Mouse (Mus musculus): Measurements from ENCODE around the gene Pik3r6.
A peak's percentile ranks its signal among the peaks of the same experiment; 100 is the strongest.

The Pik3r6 gene

DNA sequence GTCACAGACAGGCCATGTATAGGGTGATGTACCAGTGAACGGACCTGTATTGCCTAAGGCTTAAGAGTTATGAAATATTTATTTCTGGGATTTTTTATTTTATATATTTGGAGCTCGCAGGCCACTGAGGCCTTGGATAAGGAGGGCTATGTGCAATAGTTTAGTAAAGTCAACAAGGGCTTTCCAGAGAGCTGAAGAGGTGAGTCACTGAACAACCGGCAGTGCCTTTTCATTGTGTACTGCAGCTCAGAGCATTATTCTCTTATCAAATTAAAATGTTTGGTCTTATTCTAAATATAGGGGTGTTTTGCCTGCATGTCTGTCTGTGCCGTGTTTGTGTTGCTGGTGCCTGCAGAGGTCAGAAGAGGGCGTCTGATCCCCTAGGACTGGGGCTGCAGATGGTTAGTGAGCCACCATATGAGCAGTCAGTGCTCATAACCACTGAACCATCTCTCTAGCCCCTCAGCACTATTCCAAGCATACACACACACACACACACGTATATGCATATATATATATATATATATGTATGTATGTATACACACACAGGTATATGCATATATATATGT lies 14.5 kb upstream of the Pik3r6 start:
- DNase-seq: peak; percentile 3

DNA sequence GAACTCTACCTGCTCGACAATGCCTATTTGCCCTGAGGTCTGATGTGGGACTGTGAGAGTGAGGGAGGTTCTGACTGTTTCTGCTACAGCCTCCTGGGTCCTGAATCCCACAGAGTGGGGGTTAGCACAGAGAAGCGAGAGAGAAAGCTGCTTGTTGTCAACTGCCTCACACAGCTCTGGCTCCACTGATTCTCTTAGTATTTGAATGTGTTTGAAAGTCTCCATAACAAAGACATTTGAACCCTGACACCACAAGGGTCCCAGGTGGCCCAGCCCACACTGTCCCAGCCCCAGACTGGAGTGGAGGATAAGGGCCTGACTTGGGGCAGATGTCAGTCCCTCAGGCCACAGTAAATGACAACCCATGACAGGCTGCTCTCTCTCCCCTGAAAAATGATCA lies 13.6 kb upstream of the Pik3r6 start:
- peak; percentile 1 for DNase-seq

DNA sequence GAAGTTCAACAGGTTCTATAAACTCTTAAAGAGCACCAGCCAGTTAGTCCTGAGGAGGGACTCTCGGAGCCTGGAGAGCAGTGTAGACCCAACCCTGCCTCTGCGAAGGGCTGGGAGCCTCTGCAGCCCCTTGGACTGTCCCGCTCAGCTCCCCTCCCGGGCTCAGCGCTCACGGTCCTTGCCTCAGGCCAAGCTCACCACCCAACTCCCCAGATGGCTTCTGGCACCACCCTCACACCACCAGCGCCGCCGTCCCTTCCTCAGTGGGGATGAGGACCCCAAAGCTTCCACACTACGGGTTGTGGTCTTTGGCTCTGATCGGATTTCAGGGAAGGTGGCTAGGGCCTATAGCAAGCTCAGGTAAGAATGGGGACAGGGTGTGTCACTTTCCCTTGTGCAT lies 10.2 kb upstream of the Pik3r6 start:
- no peak for DNase-seq

DNA sequence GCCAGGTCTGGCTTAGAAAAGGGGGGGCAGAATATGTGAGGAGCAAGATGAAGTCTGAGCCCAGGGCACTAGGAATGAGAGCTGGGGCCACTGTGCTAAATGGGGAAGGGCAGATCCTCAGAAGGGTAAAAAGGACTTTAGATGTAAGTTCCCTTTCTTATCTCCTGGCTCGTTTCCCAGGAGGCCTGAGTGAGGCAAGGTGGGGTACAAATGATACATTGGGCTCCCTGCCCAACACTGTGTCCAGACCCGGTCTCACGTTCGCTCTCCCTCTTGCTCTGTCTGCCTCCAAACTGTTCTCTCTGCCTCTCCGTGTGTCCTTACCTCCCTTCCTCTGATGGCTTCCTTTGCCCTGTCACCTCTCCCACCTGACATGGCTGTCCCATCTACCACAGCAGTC lies 9.1 kb upstream of the Pik3r6 start:
- no peak for DNase-seq

DNA sequence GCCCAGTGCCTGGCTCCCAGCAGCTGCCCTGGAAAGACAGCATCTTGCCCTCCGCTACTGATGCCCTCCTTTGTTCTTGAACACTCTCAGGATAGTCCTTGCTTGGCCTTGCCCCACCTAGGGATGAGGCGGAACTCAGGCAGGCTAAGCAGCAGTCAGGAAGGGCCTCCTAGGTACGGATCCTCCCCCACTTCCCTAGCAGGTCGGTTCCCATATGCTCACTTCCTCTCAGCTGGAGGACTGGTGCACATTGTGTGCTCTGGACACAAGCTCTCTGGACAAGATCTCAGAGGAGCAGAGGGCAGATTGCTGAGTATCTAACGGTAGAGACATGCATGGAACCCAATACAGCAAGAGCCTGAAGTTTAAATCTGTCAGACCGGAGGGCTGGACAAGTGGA lies 5.7 kb upstream of the Pik3r6 start:
- DNase-seq: no peak

DNA sequence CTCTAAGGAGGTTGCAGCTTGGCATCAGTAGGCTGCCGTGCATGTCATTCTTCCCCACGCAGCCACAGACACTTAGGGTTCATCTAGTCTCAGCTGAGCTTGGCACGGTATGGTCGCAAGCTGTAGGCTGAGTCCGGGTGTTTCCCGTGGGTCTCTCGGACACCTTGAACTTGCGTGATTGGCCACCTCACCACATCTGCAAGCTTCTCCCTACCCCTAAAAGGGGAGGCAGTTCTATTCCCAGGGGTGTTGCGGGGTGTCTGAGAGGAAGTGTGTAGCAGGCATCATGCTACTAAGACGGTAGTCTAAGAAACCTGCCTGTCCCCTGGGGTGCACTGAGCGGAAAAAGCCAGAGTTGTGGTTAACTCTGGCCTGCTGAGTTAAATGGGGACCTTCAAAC lies 4.3 kb upstream of the Pik3r6 start:
- no peak for DNase-seq

DNA sequence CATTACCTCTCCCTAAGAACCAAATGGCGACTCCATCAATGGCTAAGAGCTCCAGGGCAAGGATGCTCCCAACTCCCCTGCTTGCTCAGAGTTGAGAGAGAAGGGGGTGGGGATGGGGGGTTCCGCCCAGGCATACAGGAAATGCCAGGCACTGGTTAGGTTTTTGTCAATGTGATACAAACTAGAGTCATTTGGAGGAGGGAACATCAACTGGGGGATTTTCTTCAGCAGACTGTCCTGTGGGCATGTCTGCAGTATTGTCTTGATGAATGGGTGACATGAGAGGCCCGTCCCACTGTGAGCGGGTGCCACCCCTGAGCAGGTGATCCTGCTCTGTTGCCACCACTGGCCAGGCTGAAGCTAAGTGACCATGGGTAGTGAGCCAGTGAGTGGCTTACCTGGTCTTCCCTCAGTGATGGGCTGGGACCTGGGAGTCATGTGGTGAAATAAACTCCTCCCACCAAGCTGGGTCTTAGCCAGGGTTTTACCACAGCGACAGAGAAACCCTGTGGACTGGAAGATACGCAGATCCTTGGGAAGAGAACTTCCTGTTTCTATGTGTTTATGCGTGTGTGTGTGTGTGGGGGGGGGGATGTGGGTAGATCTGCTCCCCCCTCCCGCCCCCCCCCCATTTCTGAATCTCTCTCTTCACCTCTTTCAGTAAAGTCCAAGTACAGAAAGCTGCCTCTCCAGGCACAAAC lies 3.7 kb upstream of the Pik3r6 start:
- no peak for DNase-seq

DNA sequence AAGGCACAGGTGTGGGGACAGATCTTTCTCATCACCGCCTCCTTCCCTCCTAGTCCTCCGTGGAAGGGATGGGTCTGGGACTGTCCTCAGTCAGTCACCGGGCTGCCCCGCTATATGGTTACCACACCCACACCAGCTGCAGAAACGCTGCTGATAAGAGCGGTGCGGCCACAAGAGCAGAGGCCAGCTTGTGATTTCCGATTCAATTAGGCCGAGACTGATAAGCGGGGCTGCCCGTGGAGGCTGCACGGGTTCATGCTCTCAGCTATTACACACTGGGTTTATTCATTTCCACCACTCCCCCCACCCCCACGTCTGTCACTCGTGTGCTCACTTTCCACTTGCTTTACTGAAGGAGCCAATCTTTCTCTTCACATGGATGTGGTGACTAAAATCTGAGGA lies 1.9 kb upstream of the Pik3r6 start:
- DNase-seq: no peak

DNA sequence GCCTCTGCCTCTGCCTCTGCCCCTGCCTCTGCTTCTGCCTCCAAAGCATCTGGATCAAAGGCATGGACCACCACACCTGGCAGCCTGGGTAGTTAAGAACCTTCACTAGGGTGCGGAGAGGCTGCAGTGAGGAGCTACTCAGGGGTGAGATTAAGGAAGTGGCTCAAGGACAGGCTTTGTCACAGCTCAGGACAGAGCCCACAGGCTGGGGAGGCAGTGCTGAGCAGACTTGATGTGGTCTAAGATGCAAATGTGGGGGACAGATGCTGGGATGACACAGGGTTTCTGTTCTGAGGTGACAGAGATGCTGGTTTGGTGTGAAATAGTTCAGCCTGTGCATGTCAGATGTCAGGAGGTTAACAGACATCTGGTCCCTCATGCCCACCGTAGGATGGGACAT lies 411 bp upstream of the Pik3r6 start:
- DNase-seq: no peak

DNA sequence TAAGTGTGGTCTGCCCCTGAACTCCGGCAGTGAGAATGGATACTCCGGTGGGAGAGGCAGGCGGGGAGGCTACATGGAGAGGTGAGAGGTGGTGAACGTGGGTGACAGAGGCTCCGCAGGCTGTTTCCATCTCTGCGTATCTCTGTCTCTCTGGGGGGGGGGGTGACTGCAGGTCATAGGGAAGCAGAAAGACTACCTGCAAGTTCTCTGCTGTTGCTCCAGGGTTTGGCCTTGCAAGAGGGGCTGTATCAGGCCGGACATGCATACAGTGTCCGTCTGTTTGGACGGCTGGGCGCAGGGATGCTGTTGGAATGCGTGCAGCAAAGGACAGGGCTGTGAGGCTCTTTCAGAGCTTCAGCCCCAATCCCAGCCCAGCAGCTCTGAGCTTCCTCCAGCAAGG lies 2.1 kb downstream of the Pik3r6 start:
- no peak for DNase-seq

DNA sequence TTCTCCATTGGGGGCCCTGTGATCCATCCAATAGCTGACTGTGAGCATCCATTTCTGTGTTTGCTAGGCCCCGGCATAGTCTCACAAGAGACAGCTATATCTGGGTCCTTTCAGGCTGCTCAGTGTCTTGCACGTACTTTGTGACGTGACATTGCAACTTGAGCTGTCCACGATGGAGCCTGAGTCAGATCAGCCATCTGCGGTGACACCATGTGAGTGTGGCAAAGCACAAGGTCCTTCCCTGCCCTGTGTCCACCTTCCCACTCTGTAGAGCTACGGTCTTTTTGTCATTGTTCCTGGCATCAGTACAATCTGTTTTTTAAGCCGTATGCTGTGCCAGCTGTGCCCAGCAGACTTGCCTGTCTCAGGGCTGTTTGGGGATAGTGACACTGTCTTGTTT lies 4.4 kb downstream of the Pik3r6 start:
- DNase-seq: no peak

DNA sequence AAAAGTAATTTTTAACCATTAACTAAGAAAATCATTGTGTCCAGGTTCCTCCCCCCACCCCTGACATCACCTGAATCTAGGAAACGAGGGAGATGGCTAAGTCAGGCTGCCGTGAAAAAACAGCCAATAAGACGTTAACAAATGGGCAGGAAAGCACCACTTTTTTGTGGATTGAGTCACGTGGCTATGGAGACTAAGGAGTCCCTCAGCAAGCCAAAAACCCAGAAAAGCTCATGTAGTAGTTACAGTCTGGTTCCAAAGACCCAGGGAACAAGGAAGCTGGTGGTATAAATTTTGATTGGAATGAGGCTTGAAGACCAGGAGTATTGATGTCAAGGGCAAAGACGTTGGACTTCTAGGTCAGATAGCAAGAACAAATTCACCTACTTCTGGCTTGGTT lies 5.8 kb downstream of the Pik3r6 start:
- no peak for DNase-seq

DNA sequence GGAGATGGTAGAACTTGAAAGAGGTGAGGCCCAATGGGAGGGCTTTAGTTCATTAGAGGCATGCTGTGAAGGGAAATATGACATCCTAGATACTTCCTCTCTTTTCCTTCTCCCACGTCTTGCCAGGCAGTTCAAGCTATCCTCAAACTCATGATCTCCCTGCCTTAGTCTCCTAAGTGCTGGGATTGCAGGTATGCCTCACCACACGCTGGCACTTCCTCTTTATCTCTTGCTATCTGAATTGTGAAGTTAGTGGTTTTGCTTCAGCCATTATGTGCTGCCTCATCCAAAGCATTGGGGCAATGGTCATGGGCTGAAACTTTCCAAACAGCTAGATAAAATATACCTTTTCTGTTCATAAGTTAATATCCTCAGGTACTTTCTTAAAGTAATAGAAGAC lies 6.4 kb downstream of the Pik3r6 start:
- no peak for DNase-seq

DNA sequence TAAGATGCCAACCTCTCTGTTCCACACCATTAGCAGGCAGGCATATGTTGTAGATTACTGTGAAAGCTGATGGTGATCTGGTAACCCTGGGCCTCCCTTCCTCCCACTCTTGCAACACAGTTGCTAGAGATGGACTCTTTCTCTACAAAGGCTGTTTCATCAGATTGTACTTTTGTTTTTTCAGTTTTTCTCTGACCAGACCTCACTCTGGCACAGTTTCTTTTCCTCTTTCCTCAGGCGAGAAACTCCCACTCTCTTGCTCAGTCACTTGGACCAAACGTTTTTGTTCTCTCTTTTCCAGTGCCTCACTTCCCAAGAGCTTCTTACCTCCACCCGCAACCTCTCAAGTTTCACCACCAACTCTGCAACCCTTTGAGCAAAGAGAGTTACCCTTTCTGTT lies 11.2 kb downstream of the Pik3r6 start:
- no peak for DNase-seq

DNA sequence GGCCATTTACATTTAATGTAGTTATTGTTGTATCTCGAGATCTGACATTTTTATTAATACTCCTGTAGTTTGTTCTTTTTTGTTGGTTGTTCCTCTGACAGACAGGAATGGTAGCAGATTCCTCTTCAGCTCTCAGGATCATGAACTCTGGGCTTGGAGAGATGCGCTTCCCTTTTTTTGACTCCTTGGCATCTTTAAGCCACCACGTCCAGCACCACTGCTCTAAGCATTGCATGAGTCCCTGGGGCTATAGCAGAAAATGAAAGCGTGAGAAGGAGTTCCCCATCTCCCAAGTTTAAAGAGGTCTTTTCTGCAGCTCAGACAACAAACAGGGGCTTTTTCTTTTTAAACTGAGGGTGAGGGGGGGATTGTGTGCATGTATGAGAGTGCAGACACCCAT lies 16.5 kb downstream of the Pik3r6 start:
- no peak for DNase-seq

DNA sequence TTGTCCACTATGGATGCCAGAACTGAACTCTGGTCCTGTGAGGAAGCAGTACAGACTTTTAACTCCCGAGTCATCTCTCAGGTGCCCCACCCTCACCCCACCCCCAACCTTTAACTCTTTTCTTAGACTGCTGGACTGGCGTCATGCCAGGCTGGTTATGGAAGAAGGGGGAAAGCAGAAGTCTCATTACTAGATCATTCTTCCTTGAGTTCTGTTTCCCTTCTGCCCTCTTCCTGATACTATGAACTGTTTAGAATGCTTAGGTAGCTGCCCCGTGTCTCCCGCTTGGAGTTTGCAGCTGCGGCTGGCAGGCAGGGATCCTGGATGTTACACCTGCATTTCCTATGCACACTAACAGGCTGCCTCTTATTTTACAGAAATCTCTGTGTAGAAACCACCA lies 17.0 kb downstream of the Pik3r6 start:
- no peak for DNase-seq

DNA sequence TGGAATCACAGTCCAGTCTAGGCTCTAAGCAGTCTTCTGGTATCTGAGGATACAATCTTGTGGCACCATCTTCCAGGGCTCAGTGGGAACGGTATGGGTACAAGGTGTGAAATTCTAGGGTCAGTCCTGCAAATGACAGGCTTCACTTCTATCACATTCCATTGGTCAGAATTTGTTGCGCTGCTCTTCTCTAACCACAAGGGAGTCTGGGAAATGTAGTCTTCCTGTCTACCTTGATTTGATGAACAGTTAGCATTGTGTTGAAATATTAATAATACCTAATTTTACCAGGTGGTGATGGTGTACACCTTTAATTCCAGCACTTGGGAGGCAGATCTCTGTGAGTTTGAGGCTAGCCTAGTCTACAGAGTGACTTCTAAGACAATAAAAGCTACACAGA lies 17.6 kb downstream of the Pik3r6 start:
- no peak for DNase-seq

DNA sequence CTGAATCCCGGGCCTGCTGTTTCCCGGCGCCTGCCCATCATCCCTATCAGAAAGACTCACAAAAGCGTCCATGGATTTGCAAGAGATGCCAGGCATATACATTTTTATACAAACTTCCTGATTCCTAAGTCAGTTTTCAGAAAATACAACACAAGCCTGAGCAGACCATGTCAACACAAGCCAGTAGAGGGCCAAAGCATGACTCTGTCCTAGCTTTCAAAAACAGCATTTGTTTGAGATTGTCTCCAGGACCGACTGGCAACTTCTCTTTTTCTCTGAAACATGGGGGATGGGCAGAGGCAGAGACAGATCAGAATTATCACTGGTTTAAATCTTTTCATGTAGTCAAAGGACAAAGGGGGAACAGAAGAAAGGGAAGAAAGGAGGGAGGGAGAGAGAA lies 18.5 kb downstream of the Pik3r6 start:
- DNase-seq: no peak

DNA sequence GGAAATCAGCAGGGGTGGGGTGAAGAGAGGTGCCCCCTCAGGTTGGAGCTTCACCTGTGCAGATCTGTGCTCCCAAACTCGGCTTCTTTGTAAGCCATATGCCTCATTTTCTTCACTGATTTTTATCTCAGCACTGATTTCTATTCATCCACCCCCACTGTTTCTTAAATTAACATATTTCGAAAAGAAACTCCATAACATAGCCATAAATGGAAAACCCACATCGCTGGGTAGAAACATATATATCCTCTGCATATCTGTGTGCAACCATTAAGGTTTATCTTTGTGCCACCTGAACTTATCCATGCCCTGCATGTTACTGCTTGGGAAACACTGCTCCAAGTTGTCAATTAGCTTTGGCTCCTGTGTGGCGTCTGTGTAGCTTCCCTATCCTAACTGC lies 23.6 kb downstream of the Pik3r6 start:
- DNase-seq: no peak

DNA sequence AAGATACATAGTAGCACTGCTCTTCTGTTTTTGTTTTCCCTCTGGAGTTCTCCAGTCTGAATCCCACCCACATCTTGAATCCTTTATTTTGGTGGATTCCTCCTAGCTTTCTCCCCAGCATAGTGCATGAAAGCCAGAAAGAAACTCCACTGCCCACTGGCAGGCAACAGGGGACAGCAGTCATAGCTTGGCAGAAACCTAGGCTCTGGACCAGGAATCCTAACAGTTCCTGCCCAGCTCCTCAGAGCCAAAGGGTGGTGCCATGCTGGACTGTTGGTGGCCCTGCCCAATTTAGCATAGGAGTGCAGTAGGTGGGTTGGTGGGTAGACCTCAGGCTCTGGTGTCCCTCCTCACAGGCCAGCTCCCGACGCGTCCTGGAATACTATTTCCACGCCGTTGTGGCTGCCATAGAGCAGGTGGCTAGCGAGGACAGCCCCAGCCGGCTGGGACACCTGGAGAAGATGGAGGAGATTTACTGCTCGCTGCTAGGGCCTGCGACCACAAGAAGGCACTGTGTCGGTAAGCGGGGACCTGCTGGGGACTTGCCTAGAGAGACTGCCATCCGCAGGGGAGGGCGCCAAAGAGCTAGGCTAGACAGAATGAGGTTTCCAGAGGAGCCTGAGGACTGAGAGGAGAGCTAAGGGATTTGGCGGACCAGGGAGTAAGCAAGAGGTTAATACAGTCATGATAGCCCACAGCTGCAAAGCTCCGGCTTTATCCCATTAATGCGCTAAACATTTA lies 28.4 kb downstream of the Pik3r6 start:
- peak; percentile 78 for DNase-seq

DNA sequence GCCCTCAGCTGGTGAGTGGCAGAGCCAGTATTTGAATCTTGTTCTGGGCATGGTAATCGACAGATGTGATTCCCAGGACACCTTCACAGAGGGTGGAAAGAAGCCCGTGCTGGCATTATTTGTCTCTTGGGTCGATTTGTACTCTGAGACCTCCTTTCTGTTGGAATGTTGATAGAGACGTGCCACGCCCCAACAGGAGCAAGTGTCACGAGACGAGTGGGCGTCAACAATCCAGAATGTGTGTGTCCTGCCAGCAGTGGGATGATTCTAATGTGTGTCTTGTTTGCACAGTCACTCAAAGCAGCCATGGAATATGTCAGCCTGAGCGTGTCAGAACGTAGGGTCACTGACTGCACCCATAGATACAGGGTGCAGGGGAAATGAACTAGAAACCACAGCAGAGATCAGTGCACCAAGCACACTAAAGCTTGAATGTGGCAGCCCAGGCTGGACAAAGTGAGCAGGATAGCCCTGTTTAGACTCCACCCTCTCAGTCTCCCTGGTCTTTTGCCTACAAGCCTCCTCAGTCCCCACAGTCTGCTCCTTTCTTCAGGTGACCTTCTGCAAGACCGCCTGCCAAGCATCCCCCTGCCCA lies 29.2 kb downstream of the Pik3r6 start:
- DNase-seq: no peak

DNA sequence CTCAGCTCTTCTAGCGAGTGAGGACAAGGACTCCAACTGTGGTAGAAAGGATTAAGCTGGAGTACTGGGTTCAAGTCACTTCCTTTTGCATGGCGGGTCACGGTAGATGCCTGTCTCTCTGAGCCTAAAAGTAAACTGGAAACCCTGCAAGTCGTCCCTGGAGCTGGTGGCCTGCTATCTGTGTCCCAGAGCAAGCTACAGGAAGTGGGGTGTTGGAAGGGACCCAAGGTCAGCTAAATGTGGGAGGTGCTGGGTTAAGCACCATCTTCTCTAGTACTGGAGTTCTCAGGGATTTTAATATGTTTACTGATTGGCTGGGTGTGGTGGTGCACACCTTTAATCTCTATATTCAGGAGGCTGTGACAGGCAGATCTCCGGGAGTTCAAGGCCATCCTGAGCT lies 30.0 kb downstream of the Pik3r6 start:
- no peak for DNase-seq

DNA sequence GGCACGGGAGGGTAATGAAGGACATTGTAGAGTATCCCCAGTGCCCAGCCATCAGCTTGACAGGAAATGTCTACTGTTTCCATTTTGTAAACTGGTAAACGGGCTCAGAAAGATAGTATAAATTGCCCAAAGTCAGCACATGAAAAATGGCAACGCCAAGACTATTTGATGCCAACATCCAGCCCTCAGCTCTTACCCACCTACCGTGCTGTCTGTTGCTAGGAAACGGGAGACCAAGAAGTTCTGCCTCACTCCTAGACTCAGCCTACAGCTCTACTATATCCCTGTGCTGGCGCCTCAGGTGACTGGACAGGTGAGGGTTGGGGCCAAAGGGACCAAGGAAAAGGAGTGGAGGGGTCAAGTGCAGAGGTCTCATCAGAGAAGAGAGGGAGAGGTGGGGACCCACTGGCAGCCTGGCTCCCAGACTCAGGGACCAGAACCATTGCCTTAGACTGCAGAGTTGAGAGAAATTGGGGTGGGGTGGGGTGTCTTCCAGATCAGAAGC lies 31.2 kb downstream of the Pik3r6 start:
- no peak for DNase-seq

DNA sequence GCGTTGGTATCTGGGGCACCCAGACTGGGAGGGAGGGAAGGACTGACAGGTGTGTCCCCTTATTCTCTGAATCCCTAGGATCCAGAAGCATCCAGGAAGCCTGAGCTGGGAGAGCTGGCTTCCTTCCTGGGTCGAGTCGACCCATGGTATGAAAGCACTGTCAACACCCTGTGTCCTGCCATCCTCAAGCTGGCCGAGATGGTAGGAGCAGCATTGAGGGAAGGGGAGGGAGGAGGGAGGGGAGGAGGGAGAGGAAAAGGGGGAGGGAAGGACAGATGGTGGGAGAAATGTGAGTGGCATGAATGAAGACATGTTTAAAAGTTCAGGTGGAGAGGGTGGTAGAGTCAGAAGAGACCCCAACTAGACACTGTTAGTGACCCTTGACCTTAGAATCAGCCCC lies 33.2 kb downstream of the Pik3r6 start:
- DNase-seq: no peak

Measured in right cerebral cortex, postnatal 14 days (tissue).